Mouse (Mus musculus): Measurements from ENCODE around the gene Cabp4. TPM values are rescaled to one million over a fixed set of nuclear protein-coding genes. Genes with fewer than 3 reads are reported as not detected.

The Cabp4 gene
- polyA plus RNA-seq, 1 experiment from 2014 or later, result 0.09 TPM

GRCm38 (mm10) chr19:4156073-4156579 lies 12.3 kb upstream of the Cabp4 start:
- Histone ChIP-seq H3K27ac (ENCODE audit: low read depth, low read length) (peak overlapping the region; percentile 42; the same call in 1 of the 2 replicates), H3K36me3 (ENCODE audit: control insufficient read depth, insufficient read depth, low read length) (peaks cover 66% of the 10 kb centered on the region), H3K27me3 (ENCODE audit: control insufficient read depth, insufficient read depth, low read length) (no peaks in the 10 kb centered on the region), H3K4me1 (ENCODE audit: control insufficient read depth, insufficient read depth, low read length) (0 out of 2 replicates have a peak, but pooled peaks cover 4% of the 10 kb centered on the region), H3K4me3 (ENCODE audit: low read length) (no peak overlapping the region), H3K4me2 (replicated peaks; ENCODE audit: low read depth, low read length) (no peak overlapping the region), H3K9me3 (ENCODE audit: control insufficient read depth, low read length) (no peaks in the 10 kb centered on the region), H3K9ac (ENCODE audit: low read depth, low read length) (no peak overlapping the region)
- no peak; the same call in 1 of the 2 replicates for ATAC-seq (ENCODE audit: low FRiP score, low TSS enrichment)
- WGBS, result 66% methylated on average over 20 of the region's 20 CpGs

GRCm38 (mm10) chr19:4155223-4156072 lies 11.6 kb upstream of the Cabp4 start:
- WGBS, result 48% methylated on average over 6 of the region's 6 CpGs
- Histone ChIP-seq H3K4me1 (ENCODE audit: control insufficient read depth, insufficient read depth, low read length) (0 out of 2 replicates have a peak, but pooled peaks cover 4% of the 10 kb centered on the region), H3K4me2 (replicated peaks; ENCODE audit: low read depth, low read length) (no peak overlapping the region), H3K27me3 (ENCODE audit: control insufficient read depth, insufficient read depth, low read length) (no peaks in the 10 kb centered on the region), H3K4me3 (ENCODE audit: low read length) (no peak overlapping the region), H3K36me3 (ENCODE audit: control insufficient read depth, insufficient read depth, low read length) (peaks cover 67% of the 10 kb centered on the region), H3K9ac (ENCODE audit: low read depth, low read length) (no peak overlapping the region), H3K9me3 (ENCODE audit: control insufficient read depth, low read length) (no peaks in the 10 kb centered on the region), H3K27ac (ENCODE audit: low read depth, low read length) (peak overlapping the region; percentile 44)
- ATAC-seq (ENCODE audit: low FRiP score, low TSS enrichment), result peak; percentile 58

- Histone ChIP-seq H3K27ac (ENCODE audit: low read depth, low read length) (no peak overlapping the region), H3K4me3 (ENCODE audit: low read length) (no peak overlapping the region), H3K9me3 (ENCODE audit: control insufficient read depth, low read length) (no peaks in the 10 kb centered on the region), H3K9ac (ENCODE audit: low read depth, low read length) (no peak overlapping the region), H3K36me3 (ENCODE audit: control insufficient read depth, insufficient read depth, low read length) (peaks cover 68% of the 10 kb centered on the region), H3K27me3 (ENCODE audit: control insufficient read depth, insufficient read depth, low read length) (no peaks in the 10 kb centered on the region), H3K4me1 (ENCODE audit: control insufficient read depth, insufficient read depth, low read length) (peaks cover 5% of the 10 kb centered on the region; the same call in 1 of the 2 replicates), H3K4me2 (replicated peaks; ENCODE audit: low read depth, low read length) (no peak overlapping the region)
- 80% methylated on average over 13 of the region's 13 CpGs for WGBS
- no peak for ATAC-seq (ENCODE audit: low FRiP score, low TSS enrichment)
Observed at GRCm38 (mm10) chr19:4154437-4155222, 10.8 kb upstream of the Cabp4 start.

- no peaks in the 10 kb centered on the region for H3K27me3 ChIP-seq (ENCODE audit: control insufficient read depth, insufficient read depth, low read length)
- no peak within 1 kb of the TSS for H3K4me3 ChIP-seq (ENCODE audit: low read length)
- H3K9ac ChIP-seq (ENCODE audit: low read depth, low read length), result peak within 1 kb of the TSS; percentile 13; the same call in 1 of the 2 replicates
- no peak within 1 kb of the TSS for H3K4me2 ChIP-seq (replicated peaks; ENCODE audit: low read depth, low read length)
- ATAC-seq (ENCODE audit: low FRiP score, low TSS enrichment), result no peak
- H3K9me3 ChIP-seq (ENCODE audit: control insufficient read depth, low read length), result no peaks in the 10 kb centered on the region
- no peak within 1 kb of the TSS for H3K27ac ChIP-seq (ENCODE audit: low read depth, low read length)
- H3K36me3 ChIP-seq (ENCODE audit: control insufficient read depth, insufficient read depth, low read length), result peaks cover 54% of the 10 kb centered on the region
- WGBS, result 85% methylated on average over 11 of the region's 11 CpGs
- H3K4me1 ChIP-seq (ENCODE audit: control insufficient read depth, insufficient read depth, low read length), result peaks cover 12% of the 10 kb centered on the region; the same call in 1 of the 2 replicates
Observed at GRCm38 (mm10) chr19:4153232-4153654, 9.4 kb upstream of the Cabp4 start, which contains the start of gene Ptprcap. Ptprcap (plus strand) TSS chr19:4153604.

- Histone ChIP-seq H3K9ac (ENCODE audit: low read depth, low read length) (peak overlapping the region; percentile 13; the same call in 1 of the 2 replicates), H3K27ac (ENCODE audit: low read depth, low read length) (no peak overlapping the region), H3K9me3 (ENCODE audit: control insufficient read depth, low read length) (no peaks in the 10 kb centered on the region), H3K27me3 (ENCODE audit: control insufficient read depth, insufficient read depth, low read length) (no peaks in the 10 kb centered on the region), H3K36me3 (ENCODE audit: control insufficient read depth, insufficient read depth, low read length) (peaks cover 48% of the 10 kb centered on the region), H3K4me1 (ENCODE audit: control insufficient read depth, insufficient read depth, low read length) (peaks cover 17% of the 10 kb centered on the region), H3K4me3 (ENCODE audit: low read length) (no peak overlapping the region), H3K4me2 (replicated peaks; ENCODE audit: low read depth, low read length) (no peak overlapping the region)
- 91% methylated on average over 8 of the region's 8 CpGs for whole genome bisulfite sequencing
- no peak for ATAC-seq (ENCODE audit: low FRiP score, low TSS enrichment)
Observed at GRCm38 (mm10) chr19:4152445-4153231, 8.8 kb upstream of the Cabp4 start.

GRCm38 (mm10) chr19:4151898-4152297 lies 8.1 kb upstream of the Cabp4 start:
- WGBS, result 85% methylated on average over 5 of the region's 5 CpGs
- H3K36me3 ChIP-seq (ENCODE audit: control insufficient read depth, insufficient read depth, low read length), result peaks cover 40% of the 10 kb centered on the region
- H3K4me3 ChIP-seq (ENCODE audit: low read length), result no peak overlapping the region
- H3K4me2 ChIP-seq (replicated peaks; ENCODE audit: low read depth, low read length), result no peak overlapping the region
- ATAC-seq (ENCODE audit: low FRiP score, low TSS enrichment), result no peak
- no peaks in the 10 kb centered on the region for H3K9me3 ChIP-seq (ENCODE audit: control insufficient read depth, low read length)
- no peak overlapping the region for H3K27ac ChIP-seq (ENCODE audit: low read depth, low read length)
- H3K4me1 ChIP-seq (ENCODE audit: control insufficient read depth, insufficient read depth, low read length), result peaks cover 18% of the 10 kb centered on the region
- H3K9ac ChIP-seq (ENCODE audit: low read depth, low read length), result no peak overlapping the region
- no peaks in the 10 kb centered on the region for H3K27me3 ChIP-seq (ENCODE audit: control insufficient read depth, insufficient read depth, low read length)

- Histone ChIP-seq H3K9me3 (ENCODE audit: control insufficient read depth, low read length) (no peaks in the 10 kb centered on the region), H3K27me3 (ENCODE audit: control insufficient read depth, insufficient read depth, low read length) (no peaks in the 10 kb centered on the region), H3K4me2 (replicated peaks; ENCODE audit: low read depth, low read length) (no peak overlapping the region), H3K27ac (ENCODE audit: low read depth, low read length) (no peak overlapping the region), H3K9ac (ENCODE audit: low read depth, low read length) (no peak overlapping the region), H3K4me3 (ENCODE audit: low read length) (no peak overlapping the region), H3K36me3 (ENCODE audit: control insufficient read depth, insufficient read depth, low read length) (peaks cover 36% of the 10 kb centered on the region), H3K4me1 (ENCODE audit: control insufficient read depth, insufficient read depth, low read length) (peaks cover 18% of the 10 kb centered on the region)
- ATAC-seq (ENCODE audit: low FRiP score, low TSS enrichment), result no peak
- WGBS, result 78% methylated on average over 5 of the region's 5 CpGs
Observed at GRCm38 (mm10) chr19:4151488-4151860, 7.6 kb upstream of the Cabp4 start.

Data from kidney, embryonic 14.5 days (tissue).